Mouse (Mus musculus): ENCODE data around the gene Dyrk4.
A peak's percentile ranks its signal among the peaks of the same experiment; 100 is the strongest.

Dyrk4 gene

GRCm38 (mm10) chr6:126921111-126921881 lies at the start of gene Dyrk4:
Dyrk4 (minus strand) TSS chr6:126921839.
- DNase-seq, result peak; percentile 96

- no peak for DNase-seq
Measured at GRCm38 (mm10) chr6:126966241-126967026, 44.8 kb upstream of the Dyrk4 start.

GRCm38 (mm10) chr6:126963426-126963825 lies 41.8 kb upstream of the Dyrk4 start:
- DNase-seq, result no peak

- DNase-seq, result no peak
Measured at GRCm38 (mm10) chr6:126962709-126963108, 41.1 kb upstream of the Dyrk4 start.

- no peak for DNase-seq
Measured at GRCm38 (mm10) chr6:126961371-126962018, 39.9 kb upstream of the Dyrk4 start.

- DNase-seq, result peak; percentile 81
Measured at GRCm38 (mm10) chr6:126955734-126956133, 34.1 kb upstream of the Dyrk4 start.

GRCm38 (mm10) chr6:126948336-126948735 lies 26.7 kb upstream of the Dyrk4 start:
- DNase-seq, result peak; percentile 54

GRCm38 (mm10) chr6:126940451-126940850 lies 18.8 kb upstream of the Dyrk4 start:
- peak; percentile 86 for DNase-seq

GRCm38 (mm10) chr6:126939487-126940171 lies 18.0 kb upstream of the Dyrk4 start, which contains the start of the genes Rad51ap1 and D6Wsu163e:
Rad51ap1 (minus strand) TSS chr6:126939587.
D6Wsu163e (plus strand) TSS chr6:126939962.
- peak; percentile 100 for DNase-seq

GRCm38 (mm10) chr6:126938853-126939486 lies 17.3 kb upstream of the Dyrk4 start:
- no peak for DNase-seq

- peak; percentile 23 for DNase-seq
Measured at GRCm38 (mm10) chr6:126938047-126938446, 16.4 kb upstream of the Dyrk4 start.

- no peak for DNase-seq
Measured at GRCm38 (mm10) chr6:126932896-126933295, 11.3 kb upstream of the Dyrk4 start.

- DNase-seq, result peak; percentile 68
Measured at GRCm38 (mm10) chr6:126914928-126915327, 6.7 kb downstream of the Dyrk4 start.

- DNase-seq, result no peak
Measured at GRCm38 (mm10) chr6:126910727-126911126, 10.9 kb downstream of the Dyrk4 start.

- peak; percentile 61 for DNase-seq
Measured at GRCm38 (mm10) chr6:126907876-126908275, 13.8 kb downstream of the Dyrk4 start.

- no peak for DNase-seq
Measured at GRCm38 (mm10) chr6:126907378-126907777, 14.3 kb downstream of the Dyrk4 start.

GRCm38 (mm10) chr6:126877118-126877517 lies 44.5 kb downstream of the Dyrk4 start:
- DNase-seq, result peak; percentile 35

- no peak for DNase-seq
Measured at GRCm38 (mm10) chr6:126852881-126853280, 68.8 kb downstream of the Dyrk4 start, which contains the start of gene Akap3. Akap3 (plus strand) TSS chr6:126853098.

- peak; percentile 99 for DNase-seq
Measured at GRCm38 (mm10) chr6:126848712-126849704, 72.6 kb downstream of the Dyrk4 start, which contains the start of gene Ndufa9. Ndufa9 (minus strand) TSS chr6:126849136.

GRCm38 (mm10) chr6:126836628-126837027 lies 85.0 kb downstream of the Dyrk4 start:
- no peak for DNase-seq

All from heart, adult 11 months (tissue).